Mouse (Mus musculus) kidney, postnatal 4 days (tissue): ENCODE measurements around the gene Btbd8.

Experiments used
- DNase-seq, 2 experiments: peaks; one replicate each; pipeline ENCODE4 v3.0.0; 2021; ENCODE audit warnings: mixed read lengths in 2 of 2

The Btbd8 gene

DNA sequence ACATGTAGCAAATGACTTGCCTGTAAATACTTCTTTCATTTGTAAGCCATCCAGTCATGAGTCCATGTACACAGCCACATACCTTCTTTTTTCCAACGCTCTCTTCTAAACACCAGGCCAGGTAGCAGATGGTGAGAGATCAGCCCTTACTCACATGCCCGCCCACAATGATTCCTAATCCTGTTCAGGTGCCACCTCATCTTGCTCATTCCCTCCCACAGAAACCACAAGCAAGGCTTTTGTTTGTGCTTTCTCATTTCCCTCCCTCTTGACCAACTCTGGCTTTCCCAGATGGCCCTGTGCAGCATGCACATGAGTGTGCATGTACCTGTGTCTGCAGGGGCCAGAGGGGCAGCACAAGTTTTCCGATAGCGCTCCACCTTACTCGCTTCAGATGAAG, 12.5 kb downstream of the Btbd8 start:
- no peak for DNase-seq

- DNase-seq: no peak
These were observed 24.6 kb downstream of the Btbd8 start for GRCm38 (mm10) chr5:107462147-107463076.

- DNase-seq: no peak
These were observed 28.7 kb downstream of the Btbd8 start for GRCm38 (mm10) chr5:107466501-107466900.

GRCm38 (mm10) chr5:107467098-107467497, 29.3 kb downstream of the Btbd8 start:
- no peak for DNase-seq

GRCm38 (mm10) chr5:107470600-107471329, 33.0 kb downstream of the Btbd8 start:
- DNase-seq: no peak

- no peak for DNase-seq
These were observed 42.4 kb downstream of the Btbd8 start for GRCm38 (mm10) chr5:107480194-107480593.

DNA sequence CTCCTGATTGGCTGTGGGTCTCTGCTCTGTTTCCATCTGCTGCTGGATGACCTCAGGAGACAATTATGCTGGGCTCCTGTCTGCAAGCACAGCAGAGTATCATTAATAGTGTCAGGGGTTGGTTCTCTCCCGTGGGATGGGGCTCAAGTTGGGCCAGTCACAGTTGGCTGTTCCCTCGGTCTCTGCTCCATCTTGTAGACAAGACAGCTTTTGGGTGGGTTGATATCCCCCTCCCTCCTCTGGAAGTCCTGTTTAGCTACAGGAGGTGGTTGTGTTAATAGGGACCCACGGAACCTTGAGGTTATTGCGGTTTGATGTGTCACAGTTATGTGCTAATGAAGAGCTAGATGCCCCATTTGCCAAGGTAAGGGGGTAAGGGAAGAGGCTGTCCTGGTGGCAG, 51.2 kb downstream of the Btbd8 start:
- DNase-seq: no peak

DNA sequence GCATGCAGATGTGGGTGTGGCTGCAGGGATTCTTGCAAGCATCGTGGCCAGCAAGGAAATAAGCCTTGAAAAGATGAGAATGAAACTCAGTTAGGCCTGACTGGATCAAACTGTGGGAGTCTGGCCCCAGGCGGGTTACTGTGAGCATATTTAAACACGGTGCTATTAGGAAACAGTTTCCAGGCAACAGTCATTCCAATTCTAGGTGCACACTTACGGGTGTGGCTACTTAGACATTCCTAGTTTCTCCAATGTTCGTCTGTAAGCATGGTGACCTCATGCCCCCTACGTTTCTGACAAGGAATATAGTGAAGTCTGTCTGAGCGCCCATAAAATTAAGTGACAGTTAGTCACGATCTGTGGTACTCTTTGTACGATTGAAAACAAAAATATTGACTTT, 53.2 kb downstream of the Btbd8 start:
- no peak for DNase-seq

DNA sequence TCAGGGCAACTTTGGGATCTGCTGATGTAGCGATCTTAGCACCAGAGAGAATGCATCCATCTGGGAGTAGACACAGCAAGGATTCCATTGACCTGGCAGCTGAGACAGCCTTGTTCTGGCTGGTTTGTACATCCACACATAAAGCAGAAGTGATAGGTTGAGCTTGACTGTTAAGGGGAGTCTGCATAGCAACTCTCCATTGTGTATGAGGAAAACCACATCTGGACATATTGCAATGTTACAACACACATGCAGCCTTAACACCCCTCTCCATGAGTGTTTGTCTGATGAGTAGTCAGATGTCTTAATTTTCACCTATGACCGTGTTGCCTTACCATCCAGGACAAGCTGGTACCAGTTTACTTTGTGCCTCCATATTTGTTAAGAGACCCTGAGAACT, 54.7 kb downstream of the Btbd8 start:
- DNase-seq: no peak

DNA sequence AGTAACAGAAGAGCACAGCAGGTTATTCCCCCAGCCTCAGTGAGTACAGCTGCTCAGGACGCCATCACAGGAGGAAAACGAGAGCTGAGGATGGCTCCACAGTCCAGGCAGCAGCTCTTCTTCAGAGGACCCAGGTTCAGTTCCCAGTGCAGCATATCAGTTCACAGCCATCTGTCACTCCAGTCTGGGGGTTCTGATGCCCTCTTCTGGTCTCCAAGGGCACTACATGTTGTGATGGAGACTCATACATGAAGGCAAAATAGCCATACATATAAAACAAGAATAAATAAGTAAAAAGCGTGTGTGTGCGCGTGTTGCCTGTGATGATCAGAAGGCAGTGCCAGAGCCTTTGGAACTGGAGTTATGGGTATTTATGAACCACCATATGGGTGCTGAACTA, 57.0 kb downstream of the Btbd8 start:
- DNase-seq: no peak

GRCm38 (mm10) chr5:107496047-107496446, 58.2 kb downstream of the Btbd8 start:
- no peak for DNase-seq

GRCm38 (mm10) chr5:107497519-107498501, 60.0 kb downstream of the Btbd8 start:
- DNase-seq: no peak

GRCm38 (mm10) chr5:107498806-107499310, 61.1 kb downstream of the Btbd8 start:
- DNase-seq: no peak

DNA sequence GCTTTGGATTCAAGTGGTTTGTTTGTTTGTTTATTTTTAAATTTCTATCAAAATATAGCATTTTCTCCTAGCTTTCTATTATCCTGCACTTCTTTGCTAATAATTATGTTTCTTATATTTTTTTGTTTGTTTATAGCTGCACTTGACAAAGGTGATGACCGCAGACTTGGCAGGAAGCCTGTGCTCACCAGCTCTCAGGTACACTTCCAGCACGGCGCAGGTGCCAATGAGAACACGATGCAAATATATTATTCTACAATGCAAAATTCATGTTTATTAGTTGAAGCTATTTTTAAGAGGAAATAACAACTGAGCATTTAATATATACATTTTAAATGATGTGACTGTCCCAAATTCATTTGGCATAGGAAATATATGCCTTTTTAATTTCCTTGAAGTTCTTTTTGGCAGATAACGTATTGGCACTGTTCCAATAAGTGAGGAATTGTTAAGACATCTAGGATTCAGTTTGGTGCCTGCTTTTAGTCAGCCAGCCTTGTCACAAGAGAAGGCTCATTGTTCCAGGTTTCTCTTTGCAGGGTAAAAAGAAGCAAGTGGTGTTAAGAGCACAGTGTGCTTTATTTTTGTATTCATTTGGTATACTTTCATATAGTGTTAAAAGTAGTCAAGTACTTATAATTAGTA, 62.2 kb downstream of the Btbd8 start:
- no peak for DNase-seq

DNA sequence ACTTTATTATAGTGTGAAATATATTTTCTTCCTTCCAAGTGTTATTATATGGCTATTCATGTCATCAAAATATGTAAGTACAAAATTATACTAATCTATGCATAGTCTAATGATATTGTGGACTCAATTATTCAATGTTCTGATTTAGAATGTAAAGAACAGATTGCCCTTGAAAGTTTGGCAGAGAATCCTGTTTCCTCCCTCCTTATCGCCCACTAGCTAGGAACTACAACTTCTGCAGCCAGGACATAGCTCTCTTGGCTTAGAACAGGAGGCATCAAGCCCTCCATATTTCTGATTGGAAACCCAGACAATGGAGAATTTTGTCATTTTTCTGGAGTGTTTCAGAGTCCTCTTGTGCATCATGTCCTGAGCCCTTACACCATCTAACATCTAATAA, 62.9 kb downstream of the Btbd8 start:
- DNase-seq: no peak

- no peak for DNase-seq
These were observed 69.5 kb downstream of the Btbd8 start, which contains the start of gene Gm42669 for GRCm38 (mm10) chr5:107507321-107507720. Gene Gm42669 (plus strand): TSS chr5:107507621.

DNA sequence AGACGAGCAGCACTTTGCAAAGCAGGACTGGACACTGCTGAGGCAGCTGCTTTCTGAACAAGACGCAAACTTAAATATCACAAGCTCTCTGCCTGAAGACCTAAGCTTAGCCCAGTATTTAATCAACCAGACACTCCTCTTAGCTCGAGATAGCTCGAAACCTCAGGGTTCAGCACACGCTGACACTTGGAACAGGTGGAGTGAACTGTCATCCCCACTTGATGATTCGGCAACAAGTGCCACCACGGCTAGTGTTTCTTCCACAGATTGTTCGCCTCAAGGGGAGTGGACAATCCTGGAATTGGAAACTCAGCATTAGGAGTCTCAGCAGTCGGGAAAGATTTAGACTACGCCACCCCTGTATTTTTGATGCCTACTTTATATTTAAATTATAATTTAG, 72.7 kb downstream of the Btbd8 start:
- no peak for DNase-seq

GRCm38 (mm10) chr5:107511326-107511725, 73.5 kb downstream of the Btbd8 start:
- no peak for DNase-seq

DNA sequence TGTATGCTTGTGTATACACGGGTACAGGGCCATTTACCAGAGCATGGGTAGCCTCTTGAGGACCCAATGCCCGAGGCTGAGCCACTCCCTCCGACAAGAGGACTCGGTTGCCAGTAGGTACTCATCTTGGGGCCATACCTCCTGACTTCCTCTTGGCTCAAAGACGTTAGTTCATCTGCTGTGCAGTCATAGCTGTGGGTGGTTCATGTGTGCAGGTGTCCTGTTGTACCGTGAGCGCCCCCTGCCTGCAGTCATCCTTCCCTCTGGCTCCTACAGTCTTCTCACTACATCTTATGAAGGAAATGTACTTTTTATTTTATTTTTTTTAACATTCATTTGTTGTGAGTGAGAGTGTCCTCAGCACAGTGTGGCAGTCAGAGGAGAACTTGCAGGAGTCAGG, 75.8 kb downstream of the Btbd8 start:
- peak; percentile 68 to 72 for DNase-seq

- no peak for DNase-seq
These were observed 77.7 kb downstream of the Btbd8 start for GRCm38 (mm10) chr5:107515453-107515852.

- no peak for DNase-seq
These were observed 78.3 kb downstream of the Btbd8 start for GRCm38 (mm10) chr5:107516087-107516486.

GRCm38 (mm10) chr5:107518602-107519001, 80.8 kb downstream of the Btbd8 start:
- no peak for DNase-seq
